Mouse (Mus musculus): ENCODE measurements at regions not wholly inside any gene's neighbourhood (a gene's known extent, or its start where the extent isn't known, plus 50 kb on each side); places are given as distances from the start of the nearest gene placed in this dataset.

DNA sequence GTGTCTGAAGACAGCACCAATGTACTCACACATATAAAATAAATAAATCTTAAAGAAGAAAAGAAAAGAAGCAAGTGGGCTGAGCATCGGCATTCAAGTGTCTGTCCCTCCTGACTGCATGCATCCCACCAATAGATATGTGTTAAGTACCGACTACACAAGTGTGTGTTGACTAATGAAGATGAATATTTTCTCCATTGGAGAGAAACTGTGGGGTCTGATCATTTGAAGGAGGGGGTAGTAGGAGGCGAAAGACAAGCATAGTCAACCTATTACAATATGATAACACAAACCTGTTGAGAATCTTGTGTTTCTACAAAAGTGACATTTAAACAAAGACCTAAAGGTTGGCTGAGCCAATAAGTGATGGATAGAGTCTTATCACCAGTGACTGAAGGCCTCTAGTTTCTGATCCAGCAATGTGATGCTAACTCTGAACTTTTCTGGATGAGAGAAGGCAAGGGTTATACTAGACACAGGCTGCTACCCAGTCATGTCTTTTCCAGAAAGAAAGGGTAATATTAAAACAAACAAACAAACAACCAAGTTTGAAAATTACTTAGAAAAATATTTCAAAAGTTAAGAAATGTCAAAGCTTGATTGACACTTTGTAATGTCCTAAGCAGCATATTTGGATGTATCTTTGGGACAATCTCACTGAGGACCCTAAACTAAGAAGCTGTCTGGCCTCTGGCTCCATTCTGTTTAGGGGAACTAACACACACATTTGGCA is 113.4 kb upstream of the Cpsf6 start:
- intact Hi-C loops (cut with DNase I) = no loop called here
- DNase-seq (ENCODE audit: low spot score in 2 of 2) = no peak

DNA sequence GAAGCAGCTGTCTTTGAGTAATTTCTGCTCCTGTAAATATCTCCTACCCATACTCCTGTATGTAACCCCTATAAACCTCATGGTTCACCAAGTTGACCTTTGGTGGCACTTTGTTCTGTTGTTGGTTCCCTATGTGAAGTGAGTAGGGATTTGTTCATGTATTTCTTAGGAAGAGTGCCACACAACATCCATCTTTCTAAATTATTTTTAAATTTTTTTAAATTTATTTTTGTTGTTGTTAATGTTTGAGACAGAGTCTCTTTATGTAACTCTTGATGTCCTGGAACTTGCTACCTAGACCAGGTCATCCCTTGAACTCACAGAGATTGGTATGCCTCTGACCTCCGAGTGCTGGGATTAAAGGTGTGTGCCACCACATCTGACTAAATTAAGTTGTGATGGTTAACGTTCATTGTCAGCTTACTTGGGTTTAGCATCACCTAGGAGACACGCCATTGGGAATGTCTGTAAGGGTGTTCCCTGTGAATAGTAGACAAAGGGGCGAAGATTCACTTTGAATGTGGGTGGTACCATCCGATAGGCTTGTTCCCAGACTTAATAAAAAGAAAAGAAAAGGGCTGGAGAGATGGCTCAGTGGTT is 112.7 kb upstream of the Cpsf6 start:
- intact Hi-C loops (cut with DNase I) = no loop called here
- no peak for DNase-seq (ENCODE audit: low spot score in 2 of 2)

DNA sequence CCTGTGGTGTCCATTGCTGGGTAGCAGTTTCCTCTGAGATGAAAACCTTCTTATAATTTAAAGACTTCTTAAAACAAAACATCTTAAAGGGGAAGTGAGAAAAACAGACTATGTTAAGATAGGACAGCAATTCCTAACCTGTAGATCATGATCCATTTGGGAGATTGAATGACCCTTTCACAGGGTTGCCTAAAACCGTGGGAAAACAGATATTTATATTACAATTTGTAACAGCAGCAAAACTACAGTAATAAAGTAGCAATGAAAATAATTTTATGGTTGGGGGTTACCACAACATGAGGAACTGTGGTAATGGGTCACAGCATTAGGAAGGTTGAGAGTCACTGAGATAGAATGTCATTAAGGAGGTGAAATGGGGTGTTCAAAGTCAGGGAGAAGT is 111.9 kb upstream of the Cpsf6 start:
- no peak for DNase-seq (ENCODE audit: low spot score in 2 of 2)
- intact Hi-C loops (cut with DNase I) = no loop called here

DNA sequence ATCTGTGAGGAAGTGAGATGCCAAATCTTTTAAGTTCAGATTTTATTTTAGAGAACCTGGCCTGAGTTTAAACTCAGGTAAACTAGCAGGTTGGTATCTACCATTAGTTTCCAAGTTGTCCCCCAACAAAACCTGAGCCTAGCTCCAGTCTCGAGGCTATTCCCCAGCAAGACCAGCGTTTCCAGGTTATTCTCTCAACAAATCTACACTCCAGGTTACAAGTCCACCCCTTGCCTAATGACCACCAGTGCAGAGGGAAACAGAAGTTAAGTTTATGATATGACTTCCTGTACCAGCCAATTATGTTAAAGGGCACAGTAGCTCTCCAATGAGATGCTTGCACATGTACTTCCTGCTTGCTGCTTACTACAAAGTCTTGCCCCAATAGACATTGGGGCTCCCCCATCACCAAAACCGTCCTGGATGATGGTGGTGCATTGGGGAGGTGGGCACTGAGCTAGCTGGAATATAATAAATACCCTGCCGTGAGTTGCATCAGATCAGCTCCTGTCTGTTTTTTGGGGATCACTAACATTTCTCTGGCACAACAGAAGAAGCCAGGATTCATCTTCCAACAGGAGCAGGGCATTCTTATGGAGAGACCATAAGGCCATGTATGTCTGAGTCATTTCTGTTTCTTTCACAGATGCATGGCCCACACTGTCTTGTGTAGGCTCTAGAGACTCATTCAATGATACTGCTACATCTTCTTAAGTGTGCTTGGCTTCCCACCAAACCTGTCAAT is 111.2 kb upstream of the Cpsf6 start:
- intact Hi-C loops (cut with DNase I) = no loop called here

DNA sequence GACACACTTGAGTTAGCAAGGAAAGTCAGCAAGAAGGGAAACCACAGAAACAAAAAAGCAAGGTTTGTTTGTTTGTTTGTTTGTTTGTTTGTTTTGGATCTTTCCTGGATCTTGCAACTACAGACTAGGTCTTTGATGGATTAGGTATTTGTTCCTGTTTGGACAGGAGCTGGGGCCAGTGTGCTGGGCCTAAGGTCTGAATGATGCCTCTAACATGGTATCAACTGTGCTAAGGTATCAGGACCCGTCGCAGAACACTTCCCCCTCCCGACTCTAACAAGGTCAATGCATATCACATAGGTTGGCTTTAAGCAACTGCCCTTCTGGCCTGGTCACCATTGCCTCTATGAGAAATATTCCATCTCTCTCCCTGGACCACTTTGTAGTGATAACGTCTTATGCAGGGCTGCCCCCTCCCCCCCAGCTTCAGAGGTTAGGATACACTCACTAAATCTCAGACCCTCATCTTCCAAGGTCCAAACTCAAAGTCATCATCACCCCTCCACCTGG is 103.3 kb upstream of the Cpsf6 start:
- intact Hi-C loops (cut with DNase I) = no loop called here
- no peak for DNase-seq (ENCODE audit: low spot score in 2 of 2)

More for the DNA sequence above, 111.2 kb upstream of the Cpsf6 start:
- DNase-seq (ENCODE audit: low spot score in 2 of 2) = no peak

DNA sequence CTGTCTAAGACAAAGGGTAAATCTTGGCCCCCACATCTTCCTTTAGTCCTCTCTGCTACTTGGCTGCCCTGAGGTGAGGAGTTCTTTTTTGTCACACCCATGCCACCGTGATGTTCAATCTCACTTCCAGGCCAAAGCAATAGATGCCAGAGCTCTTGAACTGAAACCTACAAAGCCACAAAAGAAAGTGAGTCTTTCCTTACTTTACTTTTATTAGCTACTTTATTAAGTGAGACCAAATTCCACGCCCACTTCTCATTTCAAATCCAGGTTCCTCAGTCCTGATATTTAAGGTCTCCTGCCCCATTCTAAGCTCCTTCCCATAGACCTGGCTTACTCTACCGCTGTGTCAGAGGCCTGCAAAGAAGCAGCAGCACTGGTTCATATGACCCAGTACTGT is 102.5 kb upstream of the Cpsf6 start:
- intact Hi-C loops (cut with DNase I) = no loop called here

DNA sequence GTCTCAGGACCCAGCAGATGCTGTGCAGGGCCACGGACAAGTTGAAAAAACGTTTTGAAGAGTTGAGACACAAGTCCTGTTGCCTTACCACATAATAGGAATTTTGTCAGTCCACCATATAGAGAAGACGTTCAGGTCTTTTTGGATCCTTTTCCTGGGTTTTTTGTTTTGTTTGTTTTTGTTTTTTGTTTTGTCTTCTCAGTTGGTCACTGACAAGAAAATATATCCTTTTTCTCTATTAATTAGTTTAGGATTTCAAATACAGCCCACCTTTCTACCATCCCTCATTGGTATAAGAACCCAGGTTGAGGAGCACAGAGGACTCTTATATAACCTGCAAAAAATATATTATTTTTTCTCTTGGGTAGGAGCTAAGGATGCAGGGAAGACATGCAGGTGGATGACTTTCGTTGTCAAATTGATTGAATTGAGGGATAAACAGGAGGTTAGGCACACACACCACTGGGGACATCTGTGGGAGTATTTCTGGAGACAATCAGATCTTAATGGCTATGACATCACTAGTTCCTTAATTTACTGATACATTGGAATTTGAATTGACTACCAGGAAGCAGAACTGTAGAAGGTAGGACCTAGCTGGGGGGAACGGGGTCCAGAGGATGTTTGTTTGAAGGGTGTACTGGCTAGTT is 101.7 kb upstream of the Cpsf6 start:
- no peak for DNase-seq (ENCODE audit: low spot score in 2 of 2)
- intact Hi-C loops (cut with DNase I) = no loop called here

More for the DNA sequence above, 102.5 kb upstream of the Cpsf6 start:
- no peak for DNase-seq (ENCODE audit: low spot score in 2 of 2)

DNA sequence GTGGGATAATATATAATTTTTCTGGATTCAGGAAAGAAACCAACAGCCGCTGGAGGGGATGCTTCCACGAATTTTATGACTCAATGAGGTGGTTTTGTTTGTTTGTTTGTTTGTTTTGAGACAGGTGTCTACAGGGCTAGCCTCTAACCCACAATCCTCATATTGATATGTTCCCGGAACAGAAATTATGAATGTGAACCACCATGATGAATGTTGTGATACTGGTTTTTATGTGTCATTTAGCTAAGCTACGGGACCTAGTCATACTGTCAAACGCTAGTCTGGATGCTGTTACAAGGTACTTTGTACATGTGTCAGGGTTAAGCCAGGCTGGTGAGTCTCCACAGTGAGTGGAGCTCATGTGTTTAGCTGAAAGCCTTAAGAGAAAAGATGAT is 100.6 kb upstream of the Cpsf6 start:
- no peak for DNase-seq (ENCODE audit: low spot score in 2 of 2)
- intact Hi-C loops (cut with DNase I) = no loop called here

DNA sequence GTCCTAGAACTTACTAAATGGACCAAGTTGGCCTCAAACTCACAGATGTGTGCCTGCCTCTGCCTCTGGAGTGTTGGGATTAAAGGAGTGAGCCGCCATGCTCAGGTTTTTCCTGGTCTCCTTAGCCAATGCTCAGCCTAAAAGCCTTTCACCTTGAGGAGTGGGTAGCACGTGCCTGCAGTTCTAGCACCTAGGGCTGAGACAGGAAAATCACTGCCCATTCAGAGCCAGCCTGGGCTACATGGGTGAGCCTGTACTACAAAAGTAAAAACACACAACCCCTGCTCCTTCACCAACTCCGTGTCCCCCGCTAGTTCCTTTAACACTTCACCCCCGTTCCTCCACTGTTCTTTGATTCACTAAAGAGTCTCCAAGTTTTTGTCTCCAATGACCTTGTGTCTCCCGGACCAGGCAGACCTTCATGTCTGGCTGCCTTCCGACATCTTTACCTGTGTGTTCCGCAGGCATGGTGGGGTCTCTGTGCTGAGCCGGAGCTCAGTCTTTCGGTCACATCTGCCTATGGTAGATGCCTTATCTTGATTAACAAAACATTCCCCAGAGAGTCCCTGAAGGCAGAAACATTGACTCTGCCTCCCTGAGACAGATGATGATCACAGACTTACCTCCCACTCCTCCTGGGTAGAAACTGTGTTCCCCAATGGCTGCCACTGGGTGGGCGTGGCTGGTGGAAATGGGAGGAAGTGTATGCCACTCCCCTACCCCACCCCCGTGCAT is 100.1 kb upstream of the Cpsf6 start:
- no peak for DNase-seq (ENCODE audit: low spot score in 2 of 2)
- intact Hi-C loops (cut with DNase I) = no loop called here

DNA sequence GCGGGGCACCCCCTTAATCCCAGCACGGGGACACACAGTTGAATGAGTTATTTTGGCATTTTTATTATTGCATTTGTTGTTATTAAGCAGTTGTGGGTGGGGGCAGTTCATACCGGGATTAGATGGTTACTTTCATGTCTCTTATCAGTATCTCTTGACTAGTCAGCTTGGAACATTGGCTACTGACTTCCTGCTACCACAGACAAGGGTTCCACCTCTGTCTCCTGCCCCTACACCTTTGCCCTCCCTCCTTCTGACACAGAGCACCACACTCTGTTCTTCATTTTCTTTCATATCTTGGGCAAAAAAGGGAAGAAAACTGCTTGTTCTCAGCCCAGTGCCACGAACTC is 99.1 kb upstream of the Cpsf6 start:
- DNase-seq (ENCODE audit: low spot score in 2 of 2) = no peak
- intact Hi-C loops (cut with DNase I) = no loop called here

DNA sequence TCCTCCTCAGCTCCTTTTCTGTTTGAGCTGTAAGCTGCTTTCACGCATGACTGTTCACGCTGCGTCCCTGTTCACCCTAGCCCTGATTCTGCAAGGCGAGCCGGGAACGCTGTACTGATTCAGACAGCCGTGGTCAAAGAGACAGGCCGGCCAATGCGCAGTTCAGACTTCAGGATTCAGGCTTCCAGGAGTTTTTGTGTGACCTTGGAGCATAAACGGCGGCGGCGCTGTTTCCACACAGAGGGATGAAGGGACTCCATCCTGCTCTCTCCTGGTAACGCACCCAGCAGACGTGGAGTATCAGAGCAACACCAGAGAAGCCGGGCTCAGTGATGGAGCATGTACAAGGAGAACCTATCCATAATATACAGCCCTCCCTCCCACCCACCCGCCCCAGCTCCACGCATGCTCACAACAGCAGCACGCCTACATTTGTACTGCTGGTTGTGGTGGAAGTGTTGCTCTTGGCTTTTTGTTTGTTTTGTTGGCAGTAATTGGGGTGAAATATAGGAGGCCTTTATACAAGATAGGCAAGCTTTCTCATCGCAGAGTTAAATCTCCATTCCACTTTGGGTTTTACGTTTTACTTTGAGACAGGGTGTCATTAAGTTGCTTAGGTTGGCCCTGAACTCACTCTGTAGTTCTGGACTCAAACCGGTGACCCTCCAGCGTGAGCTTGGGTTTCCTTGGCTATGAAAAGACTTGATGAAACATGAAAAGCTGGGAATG is 98.6 kb upstream of the Cpsf6 start:
- intact Hi-C loops (cut with DNase I) = no loop called here
- peak; percentile 26 to 48 for DNase-seq (ENCODE audit: low spot score in 2 of 2)

DNA sequence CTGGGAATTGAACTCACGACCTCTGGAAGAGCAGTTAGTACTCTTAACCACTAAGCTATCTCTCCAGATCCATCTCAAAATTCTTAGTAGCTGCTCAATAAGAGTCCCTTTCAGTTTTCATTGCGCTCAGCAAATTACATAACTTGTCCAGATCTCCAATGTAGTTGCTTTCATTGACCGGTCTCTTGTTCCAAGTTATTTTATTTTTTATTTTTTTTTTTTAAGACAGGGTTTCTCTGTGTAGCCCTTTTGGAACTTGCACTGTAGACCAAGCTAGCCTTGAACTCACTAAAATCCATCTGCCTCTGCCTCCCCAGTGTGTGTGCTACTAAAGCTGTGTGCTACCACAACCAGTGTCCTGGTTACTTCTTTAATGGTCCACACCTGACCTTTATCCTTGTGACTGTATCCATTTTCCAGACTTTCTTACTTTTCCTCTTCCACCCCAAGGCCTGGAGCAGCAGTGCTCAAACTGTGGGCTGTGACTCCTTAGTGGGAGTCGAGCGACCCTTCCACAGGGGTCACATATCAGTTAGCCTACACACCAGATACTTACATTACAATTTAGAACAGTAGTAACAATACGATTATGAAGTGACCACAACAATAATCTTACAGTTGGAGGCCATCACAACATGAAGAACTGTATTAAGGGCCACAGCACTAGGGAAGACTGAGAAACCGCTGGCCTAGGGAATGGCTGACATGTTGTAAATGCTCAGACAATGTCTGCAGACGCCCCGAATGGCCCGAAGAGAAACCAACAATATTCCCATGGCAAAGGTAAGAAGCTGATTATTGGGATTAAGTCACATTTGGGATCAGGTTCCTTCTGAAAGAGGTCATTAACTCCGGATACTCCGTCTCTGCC is 97.8 kb upstream of the Cpsf6 start:
- no peak for DNase-seq (ENCODE audit: low spot score in 2 of 2)
- intact Hi-C loops (cut with DNase I) = no loop called here

DNA sequence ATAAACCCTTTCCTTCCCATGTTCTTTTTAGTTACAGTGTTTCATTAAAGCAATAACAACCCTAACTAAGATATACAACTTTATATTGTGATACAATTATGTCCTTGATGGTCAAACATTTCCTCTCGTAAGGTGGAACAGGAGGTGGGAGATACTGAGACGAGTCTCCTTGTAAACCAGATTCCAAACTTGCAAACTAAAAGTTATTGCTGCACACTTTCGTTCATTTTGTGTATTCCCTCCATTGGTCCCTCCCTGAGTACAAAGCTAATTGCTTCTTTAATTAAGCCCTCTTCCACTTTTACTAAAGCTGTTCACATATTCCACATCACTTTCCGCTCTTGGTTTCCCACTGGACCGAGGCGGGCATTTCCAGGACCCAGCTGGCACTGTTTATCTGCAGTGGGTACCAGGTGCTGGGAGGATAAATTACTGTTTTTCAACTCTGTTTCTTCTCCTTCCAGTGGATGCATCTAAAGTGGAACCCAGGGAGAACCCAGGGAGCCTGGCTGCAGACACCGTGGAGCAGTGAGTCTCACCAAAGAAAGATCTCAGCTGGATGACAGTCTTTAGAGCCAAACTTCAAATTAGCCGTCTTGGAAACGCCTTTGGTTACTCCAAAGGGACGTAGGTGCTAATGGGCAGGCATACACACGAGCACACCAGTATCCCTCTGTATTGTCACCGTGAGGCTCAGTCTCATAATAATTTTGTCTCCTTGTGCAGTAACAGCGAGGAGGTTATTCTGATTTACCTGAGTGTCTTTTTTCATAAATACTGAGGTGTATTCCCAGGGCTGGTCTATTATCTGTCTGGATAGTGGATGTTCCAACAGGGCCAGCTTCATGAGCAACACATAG is 95.5 kb upstream of the Cpsf6 start:
- intact Hi-C loops (cut with DNase I) = no loop called here
- no peak for DNase-seq (ENCODE audit: low spot score in 2 of 2)

DNA sequence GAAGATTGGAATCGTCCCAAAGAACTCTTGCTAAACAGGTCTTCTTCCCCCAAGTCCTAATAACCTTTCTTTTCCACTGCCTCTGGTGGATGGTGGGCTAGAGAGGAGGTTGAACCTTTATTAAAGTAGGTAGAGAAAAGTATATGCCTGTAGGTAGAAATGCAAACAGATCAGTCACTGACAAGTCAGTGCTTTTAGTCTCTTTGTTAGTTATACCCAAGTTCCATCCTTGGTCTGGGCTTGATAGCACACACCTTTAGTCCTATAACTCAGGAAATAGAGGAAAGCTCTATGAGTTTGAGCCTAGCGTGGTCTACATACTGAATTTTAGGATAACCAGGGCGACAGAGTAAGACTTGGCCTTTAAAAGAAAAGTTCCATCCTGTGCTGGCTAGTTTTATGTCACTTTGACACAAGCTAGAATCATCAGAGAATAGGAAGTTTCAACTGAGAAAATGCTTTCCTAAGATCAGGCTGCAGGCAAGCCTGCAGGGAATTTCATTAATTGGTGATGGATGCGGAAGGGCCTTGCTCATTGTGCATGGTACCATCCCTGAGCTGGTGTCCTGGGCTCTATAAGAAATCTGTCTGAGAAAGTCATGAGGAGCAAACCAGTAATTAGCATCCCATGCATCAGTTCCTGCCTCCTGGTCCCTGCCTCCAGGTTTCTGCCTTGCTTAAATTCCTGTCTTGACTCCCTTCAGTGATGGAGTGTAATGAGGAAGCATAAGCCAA is 94.7 kb upstream of the Cpsf6 start:
- intact Hi-C loops (cut with DNase I) = no loop called here
- DNase-seq (ENCODE audit: low spot score in 2 of 2) = no peak

DNA sequence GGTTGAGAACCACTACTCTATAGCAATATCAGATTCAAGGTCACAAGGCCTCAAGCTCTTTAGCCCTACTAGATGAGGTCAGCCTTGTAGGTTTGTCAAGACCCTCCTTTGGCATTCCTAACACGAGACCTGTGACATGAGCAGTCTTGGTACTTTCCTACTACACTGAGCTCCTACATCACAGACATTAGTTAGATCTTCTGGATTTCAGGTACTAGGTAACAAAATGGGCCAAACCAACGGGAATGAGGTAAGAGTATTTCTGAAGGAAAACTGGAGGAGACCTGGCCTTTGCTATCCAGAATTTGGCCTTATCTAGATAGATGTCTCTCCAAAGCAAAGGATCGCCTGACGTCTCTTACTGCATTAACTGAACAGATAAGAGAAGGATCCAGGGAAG is 93.7 kb upstream of the Cpsf6 start:
- intact Hi-C loops (cut with DNase I) = no loop called here
- DNase-seq (ENCODE audit: low spot score in 2 of 2) = no peak

DNA sequence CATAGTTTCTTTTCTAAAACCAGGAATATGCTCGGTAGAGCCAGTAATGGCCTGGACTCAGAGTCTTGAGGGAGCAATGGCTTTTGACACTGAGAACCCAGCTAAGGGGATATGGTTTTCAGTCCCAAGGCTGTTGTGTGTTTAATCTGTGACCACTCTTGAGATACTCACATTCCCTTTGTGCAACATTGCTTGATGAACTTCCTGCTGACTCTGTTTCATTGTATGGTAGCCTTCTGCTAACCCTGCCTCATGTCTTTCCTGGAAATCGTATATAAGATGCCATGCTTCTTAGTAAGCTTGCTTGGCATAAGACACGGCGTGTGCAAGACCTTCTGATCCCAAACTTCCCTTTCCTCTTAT is 92.7 kb upstream of the Cpsf6 start:
- DNase-seq (ENCODE audit: low spot score in 2 of 2) = no peak
- intact Hi-C loops (cut with DNase I) = no loop called here
